Mouse (Mus musculus) hematopoietic stem cell, adult 5-6 weeks (primary cell): ENCODE measurements at regions not wholly inside any gene's neighbourhood (a gene's known extent, or its start where the extent isn't known, plus 50 kb on each side); places are given as distances from the start of the nearest gene placed in this dataset.

Source experiments
- ATAC-seq, 2 experiments: fragments of 125-278 bp in 1 of 2; replicated peaks in 1 of 2; 2 replicates each; pipeline ENCODE4 v1.8.0; 2016 to 2017; ENCODE audit warnings: inconsistent platforms in 2 of 2, mild to moderate bottlenecking in 2 of 2, moderate number of reproducible peaks in 2 of 2, low read depth in 1 of 2, moderate TSS enrichment in 1 of 2; ENCODE audit not compliant: low FRiP score in 2 of 2, poor library complexity in 2 of 2, severe bottlenecking in 2 of 2, insufficient read depth in 1 of 2, low TSS enrichment in 1 of 2

DNA sequence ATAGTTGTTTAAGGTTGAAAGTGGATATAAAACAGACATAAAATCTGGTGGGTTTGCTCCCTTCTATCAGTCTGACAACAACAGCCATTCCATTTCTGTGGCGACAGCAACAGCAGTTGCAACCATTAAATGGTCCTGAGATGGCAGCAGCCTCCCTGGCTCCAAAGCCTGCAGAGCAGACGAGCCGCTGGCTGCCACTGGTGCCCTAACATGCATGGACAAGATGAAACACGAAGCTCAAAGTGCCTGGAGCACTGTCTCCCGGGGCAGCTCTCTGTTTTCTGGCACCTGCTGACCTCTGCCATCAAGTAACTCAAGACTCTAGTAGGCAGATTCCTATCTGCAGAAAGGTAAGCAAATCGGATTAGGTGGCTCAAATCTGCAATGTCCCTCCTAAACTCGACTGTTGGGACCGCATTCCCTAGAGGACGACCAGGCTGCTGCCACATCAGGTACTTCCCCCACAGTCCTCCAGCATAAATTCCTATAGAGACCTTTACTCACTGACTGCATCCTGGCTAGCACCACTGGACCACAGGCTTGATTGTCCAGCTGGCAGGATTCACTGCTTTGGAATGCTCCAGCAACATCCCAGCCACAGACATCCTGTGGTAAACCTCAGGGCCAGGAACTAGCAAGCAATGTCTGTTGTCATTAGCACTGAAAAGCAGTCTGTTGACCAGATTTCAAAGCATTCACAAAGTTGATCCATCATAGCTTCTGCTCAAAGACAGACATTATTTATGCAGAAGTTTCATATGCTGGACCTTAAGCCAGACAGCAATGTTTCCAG, 490.0 kb downstream of the Psat1 start:
- no peak for ATAC-seq

GRCm38 (mm10) chr19:15448989-15449388, 498.1 kb downstream of the Psat1 start:
- no peak for ATAC-seq

GRCm38 (mm10) chr19:15431798-15432197, 515.3 kb downstream of the Psat1 start:
- no peak for ATAC-seq

- ATAC-seq = no peak
Measured at GRCm38 (mm10) chr19:15421311-15421710, 525.8 kb downstream of the Psat1 start.

DNA sequence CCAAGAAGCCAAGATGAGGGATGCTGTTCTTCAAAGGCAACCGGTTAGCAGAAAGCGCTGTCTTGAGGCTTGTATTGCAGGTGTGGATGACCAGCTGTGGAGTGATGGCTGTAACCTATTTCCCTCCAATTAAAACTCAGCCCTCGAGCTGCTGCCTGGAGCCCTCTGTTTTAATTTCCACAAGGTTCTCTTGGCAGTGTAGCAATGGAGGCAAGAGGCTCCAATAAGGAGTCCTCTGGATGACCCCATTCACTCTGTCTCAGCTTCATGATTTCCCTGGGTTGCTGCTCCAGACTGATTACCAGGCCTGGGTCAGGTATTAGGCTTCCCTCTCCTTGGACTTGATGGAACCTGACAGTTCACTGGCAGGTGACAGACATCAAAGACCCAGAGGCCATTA, 548.5 kb downstream of the Psat1 start:
- ATAC-seq = no peak

GRCm38 (mm10) chr19:15371682-15372081, 575.5 kb downstream of the Psat1 start:
- no peak for ATAC-seq

- no peak for ATAC-seq
Measured at GRCm38 (mm10) chr19:15366951-15367350, 580.2 kb downstream of the Psat1 start.

DNA sequence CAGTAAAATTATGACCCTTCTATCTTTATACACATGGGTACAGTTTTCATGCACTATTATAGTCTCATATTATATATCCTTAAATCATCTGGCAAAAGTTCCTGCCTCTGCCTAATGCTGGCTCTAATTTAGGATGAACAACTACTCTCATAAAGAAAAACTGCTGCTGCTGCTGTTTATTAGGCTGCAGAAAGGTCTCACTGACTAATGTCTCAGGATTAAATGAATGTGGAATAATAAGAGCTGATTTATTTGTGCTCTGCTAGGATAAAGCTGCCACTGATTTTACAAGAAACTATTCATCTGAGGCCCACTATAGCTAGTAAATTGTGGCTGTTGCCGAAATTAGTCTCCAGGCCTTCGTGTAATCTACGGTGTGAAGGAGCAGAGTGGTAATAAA, 590.0 kb downstream of the Psat1 start:
- ATAC-seq = no peak

- no peak for ATAC-seq
Measured at GRCm38 (mm10) chr19:15348356-15348755, 598.8 kb downstream of the Psat1 start.

GRCm38 (mm10) chr19:15342229-15342628, 604.9 kb downstream of the Psat1 start:
- ATAC-seq = no peak

DNA sequence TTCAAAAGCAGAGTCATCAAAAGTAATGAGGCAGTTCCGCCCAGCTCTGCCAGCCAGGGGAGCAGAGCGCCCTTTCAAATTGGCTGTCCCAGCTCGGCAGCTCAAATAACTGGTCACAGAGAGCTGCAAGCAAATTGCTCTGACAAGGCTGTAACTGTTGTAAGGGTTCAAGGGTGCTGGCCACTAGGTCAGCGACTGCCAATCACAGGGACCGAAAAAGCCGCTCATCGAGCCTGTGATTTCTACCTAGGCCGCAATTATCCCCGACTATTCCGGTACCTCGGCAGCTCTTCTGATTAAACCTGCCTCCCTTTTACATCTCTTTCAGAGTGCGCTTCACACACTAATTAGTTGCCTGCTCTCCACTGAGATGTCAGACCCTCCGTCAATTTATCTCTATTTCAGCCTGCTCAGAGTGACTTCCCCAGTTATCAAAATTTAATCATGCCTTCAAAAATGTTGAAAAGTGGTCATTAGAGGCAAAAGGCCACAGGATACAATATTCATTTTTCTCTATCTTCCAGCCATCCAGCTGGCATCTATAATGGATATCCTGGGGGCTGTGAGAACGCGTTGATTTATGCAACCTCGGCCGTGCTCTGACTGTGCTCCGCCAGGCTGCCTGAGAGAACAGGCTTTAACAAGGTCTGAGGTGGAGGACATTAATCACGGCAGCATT, 606.7 kb downstream of the Psat1 start:
- ATAC-seq = no peak

- no peak for ATAC-seq
Measured at GRCm38 (mm10) chr19:15339979-15340304, 607.2 kb downstream of the Psat1 start.

DNA sequence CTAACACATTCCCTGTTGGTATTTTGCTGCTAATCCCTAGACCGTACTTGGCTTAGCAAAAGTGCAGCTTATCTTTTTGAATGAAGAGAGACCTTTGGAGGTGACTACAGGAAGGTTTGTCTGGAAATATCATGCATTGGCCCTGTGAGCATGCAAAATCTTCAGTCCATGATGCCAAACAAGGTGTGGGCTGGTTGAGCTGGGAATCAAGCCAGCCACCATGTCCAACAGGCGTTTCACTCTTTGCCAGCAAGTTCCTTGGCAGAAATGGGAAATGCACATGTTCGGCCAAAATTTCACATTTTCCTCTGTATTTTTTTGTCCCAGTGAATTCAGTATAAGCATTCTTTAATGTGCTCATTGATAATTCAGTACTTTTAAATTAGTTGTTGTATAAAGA, 617.0 kb downstream of the Psat1 start:
- no peak for ATAC-seq

DNA sequence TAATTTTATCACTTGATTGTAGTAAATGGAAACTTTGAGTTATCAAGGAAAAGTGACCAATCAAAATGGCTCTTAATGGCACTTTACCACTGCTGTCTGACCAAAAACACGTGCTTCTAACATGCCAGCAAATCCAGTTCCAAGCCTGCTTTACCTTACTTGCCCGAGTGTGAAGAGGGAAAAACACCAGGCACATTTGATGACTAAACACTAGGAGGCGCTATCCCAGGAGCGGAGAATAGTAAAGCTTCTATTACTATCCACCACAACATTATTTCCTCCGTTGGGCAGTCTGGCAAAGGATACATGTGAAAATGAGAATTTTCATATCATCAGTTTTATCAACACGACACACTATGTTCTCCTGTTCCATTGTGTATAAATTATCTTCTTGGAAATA, 647.7 kb downstream of the Psat1 start:
- peak in 1 of 2 experiments; percentile 42; a peak in 1 of 4 replicates for ATAC-seq

- no peak for ATAC-seq
Measured at GRCm38 (mm10) chr19:15285016-15285415, 662.1 kb downstream of the Psat1 start.

GRCm38 (mm10) chr19:15242781-15243180, 644.9 kb upstream of the Tle4 start:
- ATAC-seq = no peak

- ATAC-seq = no peak
Measured at GRCm38 (mm10) chr19:15230129-15230927, 632.5 kb upstream of the Tle4 start.

GRCm38 (mm10) chr19:15217387-15217786, 619.5 kb upstream of the Tle4 start:
- ATAC-seq = no peak
